Mouse (Mus musculus) MEL (cell line): ENCODE measurements around the gene Sik3. TPM values are rescaled to one million over a fixed set of nuclear protein-coding genes. Genes with fewer than 3 reads are reported as not detected.

Experiments used
- DNase-seq: peaks from one replicate; pipeline ENCODE4 v3.0.0; 2011; ENCODE audit warnings: low read depth, low spot score
- H3K27ac ChIP-seq: 2 replicates; pipeline ENCODE4 v1.5.1; 2012; ENCODE audit warnings: low read depth, mild to moderate bottlenecking, control low read depth, low read length, moderate library complexity; ENCODE audit not compliant: control insufficient read depth
- H3K27me3 ChIP-seq, 2 experiments: fragments of 150-350 bp in 1 of 2; sonication (generic) in 1 of 2; 2 replicates each; pipeline ENCODE4 v1.6.1; 2012; ENCODE audit warnings: low read length in 2 of 2, mild to moderate bottlenecking in 2 of 2, improper control_type of control experiment in 1 of 2, moderate library complexity in 1 of 2; ENCODE audit not compliant: insufficient read depth in 2 of 2, control insufficient read depth in 1 of 2
- H3K36me3 ChIP-seq, 2 experiments: 2 replicates each; pipeline ENCODE4 v1.6.1; 2012 to 2014; ENCODE audit warnings: low read length in 2 of 2, improper control_type of control experiment in 1 of 2, inconsistent platforms in 1 of 2, mild to moderate bottlenecking in 1 of 2; ENCODE audit not compliant: insufficient read depth in 2 of 2, control insufficient read depth in 1 of 2
- H3K4me1 ChIP-seq, 2 experiments: fragments of 150-350 bp in 1 of 2; sonication (generic) in 1 of 2; 2 replicates each; pipeline ENCODE4 v1.6.1; 2012; ENCODE audit warnings: low read length in 2 of 2, improper control_type of control experiment in 1 of 2, mild to moderate bottlenecking in 1 of 2; ENCODE audit not compliant: insufficient read depth in 2 of 2, control insufficient read depth in 1 of 2
- H3K4me3 ChIP-seq, 2 experiments: fragments of 150-350 bp in 1 of 2; sonication (generic) in 1 of 2; 2 replicates each; pipeline ENCODE4 v1.5.1; 2012; ENCODE audit warnings: low read depth in 2 of 2, low read length in 2 of 2, mild to moderate bottlenecking in 2 of 2, moderate library complexity in 2 of 2, control low read depth in 1 of 2, improper control_type of control experiment in 1 of 2; ENCODE audit not compliant: control insufficient read depth in 1 of 2, insufficient read depth in 1 of 2
- H3K79me2 ChIP-seq: 2 replicates; pipeline ENCODE4 v1.6.1; 2012; ENCODE audit warnings: mild to moderate bottlenecking, low read length, moderate library complexity; ENCODE audit not compliant: control insufficient read depth, poor library complexity, insufficient read depth
- H3K9ac ChIP-seq: 2 replicates; pipeline ENCODE4 v1.6.1; 2012; ENCODE audit warnings: low read depth, mild to moderate bottlenecking, control low read depth, low read length, moderate library complexity; ENCODE audit not compliant: control insufficient read depth, poor library complexity, severe bottlenecking
- H3K9me3 ChIP-seq: fragments of 150-350 bp; sonication (generic); replicated peaks from 2 replicates; pipeline ENCODE4 v1.6.1; 2012; ENCODE audit warnings: mild to moderate bottlenecking, low read length, improper control_type of control experiment, moderate library complexity; ENCODE audit not compliant: insufficient read depth
- BHLHE40 ChIP-seq: IDR thresholded peaks from 2 replicates; pipeline ENCODE4 v1.6.1; 2012; ENCODE audit warnings: low read depth, mild to moderate bottlenecking, inconsistent platforms, low read length, improper control_type of control experiment, borderline replicate concordance
- CTCF ChIP-seq, 3 experiments: IDR thresholded peaks in 2 of 3; conservative IDR thresholded peaks in 1 of 3; 2 replicates each; pipeline ENCODE4 v1.5.1; 2011 to 2012; ENCODE audit warnings: low read length in 3 of 3, low read depth in 2 of 3, mild to moderate bottlenecking in 2 of 3, improper control_type of control experiment in 1 of 3, inconsistent platforms in 1 of 3, mixed read lengths in 1 of 3, moderate library complexity in 1 of 3; ENCODE audit not compliant: control insufficient read depth in 1 of 3, insufficient read depth in 1 of 3, poor library complexity in 1 of 3, severe bottlenecking in 1 of 3
- E2F4 ChIP-seq: IDR thresholded peaks from 2 replicates; pipeline ENCODE4 v1.6.1; 2011; ENCODE audit warnings: low read depth, low read length, improper control_type of control experiment, borderline replicate concordance
- ELF1 ChIP-seq: IDR thresholded peaks from 2 replicates; pipeline ENCODE4 v1.6.1; 2014; ENCODE audit warnings: low read depth, mild to moderate bottlenecking, inconsistent platforms, low read length, improper control_type of control experiment, moderate library complexity
- ETS1 ChIP-seq: IDR thresholded peaks from 2 replicates; pipeline ENCODE4 v1.6.1; 2012; ENCODE audit warnings: low read depth, mild to moderate bottlenecking, inconsistent platforms, low read length, improper control_type of control experiment, moderate library complexity
- HCFC1 ChIP-seq: IDR thresholded peaks from 2 replicates; pipeline ENCODE4 v1.6.1; 2012; ENCODE audit warnings: low read depth, mild to moderate bottlenecking, inconsistent platforms, low read length, improper control_type of control experiment, moderate library complexity
- MAFK ChIP-seq: IDR thresholded peaks from 2 replicates; pipeline ENCODE4 v1.6.1; 2011; ENCODE audit warnings: low read depth, mild to moderate bottlenecking, low read length, improper control_type of control experiment, borderline replicate concordance
- MAX ChIP-seq: IDR thresholded peaks from 2 replicates; pipeline ENCODE4 v1.6.1; 2011; ENCODE audit warnings: low read length, improper control_type of control experiment
- MAZ ChIP-seq: IDR thresholded peaks from 2 replicates; pipeline ENCODE4 v1.6.1; 2012; ENCODE audit warnings: low read depth, mild to moderate bottlenecking, inconsistent platforms, low read length, improper control_type of control experiment
- MEF2A ChIP-seq: IDR thresholded peaks from 2 replicates; pipeline ENCODE4 v1.6.1; 2014; ENCODE audit warnings: low read depth, mild to moderate bottlenecking, inconsistent platforms, low read length, improper control_type of control experiment; ENCODE audit not compliant: poor library complexity, insufficient replicate concordance, severe bottlenecking; ENCODE audit errors: extremely low read depth
- MXI1 ChIP-seq: IDR thresholded peaks from 2 replicates; pipeline ENCODE4 v1.6.1; 2011; ENCODE audit warnings: mild to moderate bottlenecking, low read depth, low read length, improper control_type of control experiment
- NRF1 ChIP-seq: IDR thresholded peaks from 2 replicates; pipeline ENCODE4 v1.6.1; 2014; ENCODE audit warnings: low read depth, mild to moderate bottlenecking, inconsistent platforms, low read length, improper control_type of control experiment, moderate library complexity; ENCODE audit not compliant: poor library complexity, insufficient read depth, severe bottlenecking
- POLR2AphosphoS2 ChIP-seq: IDR thresholded peaks from 2 replicates; pipeline ENCODE4 v1.6.1; 2011; ENCODE audit warnings: low read length, improper control_type of control experiment
- RCOR1 ChIP-seq: IDR thresholded peaks from 2 replicates; pipeline ENCODE4 v1.6.1; 2012; ENCODE audit warnings: low read depth, mild to moderate bottlenecking, inconsistent platforms, low read length, improper control_type of control experiment
- TCF12 ChIP-seq: IDR thresholded peaks from 2 replicates; pipeline ENCODE4 v1.6.1; 2014; ENCODE audit warnings: low read depth, mild to moderate bottlenecking, inconsistent platforms, low read length, improper control_type of control experiment, moderate library complexity
- UBTF ChIP-seq: IDR thresholded peaks from 2 replicates; pipeline ENCODE4 v1.6.1; 2012; ENCODE audit warnings: low read depth, mild to moderate bottlenecking, inconsistent platforms, low read length, improper control_type of control experiment, moderate library complexity, borderline replicate concordance; ENCODE audit not compliant: insufficient read depth
- ZMIZ1 ChIP-seq: IDR thresholded peaks from 2 replicates; pipeline ENCODE4 v1.6.1; 2012; ENCODE audit warnings: low read depth, mild to moderate bottlenecking, inconsistent platforms, low read length, improper control_type of control experiment, moderate library complexity
- ZNF384 ChIP-seq: IDR thresholded peaks from 2 replicates; pipeline ENCODE4 v1.6.1; 2012; ENCODE audit warnings: low read depth, mild to moderate bottlenecking, inconsistent platforms, low read length, improper control_type of control experiment
- polyA plus RNA-seq, 2 experiments: library from polyadenylated mRNA; stranded (reverse) in 1 of 2; unstranded in 1 of 2; fragments of >175 nt in 1 of 2; fragments of >200 nt in 1 of 2; gene quantifications; 2 replicates each; pipeline versions ENCODE4 v1.2.1 to v1.2.4; 2012; ENCODE audit warnings: low replicate concordance in 2 of 2, low read depth in 1 of 2; ENCODE audit not compliant: insufficient read length in 2 of 2, insufficient read depth in 1 of 2, missing spikeins in 1 of 2
- total RNA-seq: library from RNA; depleted of rRNA; stranded (reverse); fragments of 300-350 nt; gene quantifications from 2 replicates; pipeline ENCODE4 v1.2.3, GENCODE M21; 2012

Gene Sik3
- total and polyA plus RNA-seq, 3 experiments, result 78.7 to 111 TPM; not detected in 1

- peaks cover 54% of the 10 kb centered on the region for H3K79me2 ChIP-seq
- no peak overlapping the region for H3K4me3 ChIP-seq
- peak; percentile 55 for DNase-seq
Measured at GRCm38 (mm10) chr9:46058065-46058464, 45.4 kb downstream of the Sik3 start.

GRCm38 (mm10) chr9:46060249-46060648 is 47.6 kb downstream of the Sik3 start:
- no peak for TF ChIP-seq MAZ
- no peak for TF ChIP-seq POLR2AphosphoS2
- no peak for TF ChIP-seq HCFC1
- no peak for TF ChIP-seq UBTF
- TF ChIP-seq BHLHE40, result no peak
- TF ChIP-seq RCOR1, result no peak
- TF ChIP-seq CTCF (IDR thresholded peaks at IDR 0.05 in 2 of 3, conservative IDR thresholded peaks at IDR 0.05 in 1 of 3; ENCODE audit: control insufficient read depth in 1 of 3, insufficient read depth in 1 of 3, low read depth in 2 of 3, low read length in 3 of 3, poor library complexity in 1 of 3, severe bottlenecking in 1 of 3), result no peak
- TF ChIP-seq MXI1, result no peak
- TF ChIP-seq ELF1, result no peak
- TF ChIP-seq NRF1, result no peak
- no peak for TF ChIP-seq TCF12
- no peak for TF ChIP-seq ETS1
- TF ChIP-seq MAFK, result no peak
- no peak for TF ChIP-seq E2F4
- H3K27me3 ChIP-seq, result no peaks in the 10 kb centered on the region
- no peak for DNase-seq
- peaks cover 55% of the 10 kb centered on the region for H3K79me2 ChIP-seq
- peaks cover 2 to 8% of the 10 kb centered on the region in 2 experiments; a peak in 3 of 4 replicates for H3K4me1 ChIP-seq
- H3K36me3 ChIP-seq, result peaks cover 3 to 11% of the 10 kb centered on the region in 2 experiments
- H3K4me3 ChIP-seq, result no peak overlapping the region
- no peak overlapping the region for H3K9ac ChIP-seq
- no peaks in the 10 kb centered on the region for H3K9me3 ChIP-seq
- no peak overlapping the region for H3K27ac ChIP-seq

More at GRCm38 (mm10) chr9:46058065-46058464, 45.4 kb downstream of the Sik3 start:
- Histone ChIP-seq H3K9me3 (no peaks in the 10 kb centered on the region), H3K9ac (no peak overlapping the region), H3K36me3 (peaks cover 0 to 16% of the 10 kb centered on the region in 2 experiments; a peak in 2 of 4 replicates), H3K27me3 (no peaks in the 10 kb centered on the region), H3K27ac (no peak overlapping the region), H3K4me1 (peaks cover 0 to 2% of the 10 kb centered on the region in 2 experiments; a peak in 1 of 4 replicates)
- TF ChIP-seq ZNF384, result no peak
- TF ChIP-seq MAX, result 0 out of 2 replicates have a peak, but pooled peaks have one; percentile 17
- TF ChIP-seq MEF2A, result no peak
- TF ChIP-seq ZMIZ1, result no peak
